Mouse (Mus musculus): ENCODE data around the gene Arhgap44. TPM values are rescaled to one million over a fixed set of nuclear protein-coding genes. Genes with fewer than 3 reads are reported as not detected.

The Arhgap44 gene
- polyA plus RNA-seq, 1 experiment from 2014 or later, result 5.6 TPM

DNA sequence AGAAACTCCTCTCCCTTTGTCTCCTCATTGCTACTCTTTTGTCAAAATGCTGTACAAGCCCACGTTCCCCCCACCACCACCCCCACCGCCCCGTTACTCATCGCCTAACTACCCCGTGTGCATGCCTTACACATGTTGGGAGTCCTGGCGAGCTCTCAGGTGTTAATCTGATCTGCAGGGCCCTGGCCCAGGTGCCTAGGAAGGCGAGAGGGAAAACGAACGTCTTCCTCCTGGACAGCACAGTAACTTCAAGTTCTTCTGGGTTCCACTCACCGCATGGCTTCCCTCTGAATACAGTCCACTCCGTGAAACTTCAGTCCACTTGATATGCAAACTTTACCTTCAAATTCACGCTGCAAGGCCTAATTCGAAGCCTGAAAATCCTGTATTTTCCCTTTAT lies 97.6 kb downstream of the Arhgap44 start:
- Histone ChIP-seq H3K4me3 (replicated peaks) (no peak overlapping the region), H3K36me3 (replicated peaks) (no peaks in the 10 kb centered on the region), H3K27ac (no peak overlapping the region), H3K4me2 (no peak overlapping the region), H3K9me3 (no peaks in the 10 kb centered on the region), H3K9ac (no peak overlapping the region), H3K27me3 (no peaks in the 10 kb centered on the region), H3K4me1 (no peaks in the 10 kb centered on the region)
- 90% methylated on average over 13 of the region's 13 CpGs for WGBS
- ATAC-seq (ENCODE audit: low FRiP score), result no peak

DNA sequence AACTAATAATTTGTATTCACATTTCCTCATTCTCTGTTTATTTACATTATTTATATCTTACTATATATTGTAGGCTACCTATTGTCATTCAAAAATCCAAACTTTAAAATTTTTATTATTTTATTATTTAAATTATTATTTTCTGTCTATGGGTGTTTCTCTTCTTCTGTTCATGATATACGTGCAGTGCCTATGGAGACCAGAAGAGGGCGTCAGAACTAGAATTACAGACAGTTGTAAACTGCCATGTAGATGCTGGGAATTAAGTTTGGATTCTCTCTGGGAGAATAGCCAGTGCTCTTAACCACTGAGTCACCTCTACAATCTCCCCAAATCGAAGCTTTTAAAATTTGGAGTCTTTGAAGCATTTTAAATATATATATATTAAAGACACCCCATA lies 101.3 kb downstream of the Arhgap44 start:
- Histone ChIP-seq H3K27me3 (no peaks in the 10 kb centered on the region), H3K9ac (no peak overlapping the region), H3K4me2 (no peak overlapping the region), H3K4me1 (peaks cover 8% of the 10 kb centered on the region), H3K27ac (no peak overlapping the region), H3K4me3 (replicated peaks) (no peak overlapping the region), H3K9me3 (no peaks in the 10 kb centered on the region), H3K36me3 (replicated peaks) (no peaks in the 10 kb centered on the region)
- WGBS, result 58% methylated on average over 3 of the region's 3 CpGs
- no peak for ATAC-seq (ENCODE audit: low FRiP score)

DNA sequence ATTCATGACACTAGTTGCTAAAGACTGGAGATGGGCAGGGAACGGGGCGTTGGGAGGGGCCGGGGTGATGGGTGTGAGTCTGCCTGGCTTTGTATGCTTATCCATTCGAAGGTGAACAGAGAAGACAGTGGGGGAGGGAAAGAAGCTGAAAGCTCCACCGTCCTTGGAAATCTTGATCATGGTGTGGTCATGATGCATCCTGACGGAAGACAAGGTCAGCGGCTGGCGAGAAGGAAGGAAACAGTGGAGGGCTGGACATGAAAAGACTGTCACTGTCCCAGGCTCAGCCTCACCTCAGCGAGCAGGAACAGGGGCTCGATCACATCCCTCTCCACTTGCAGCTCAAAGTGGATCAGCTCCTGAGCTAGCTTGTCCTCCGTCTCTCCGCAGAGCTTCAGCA lies 103.2 kb downstream of the Arhgap44 start:
- Histone ChIP-seq H3K27ac (no peak overlapping the region), H3K9me3 (no peaks in the 10 kb centered on the region), H3K4me2 (no peak overlapping the region), H3K36me3 (replicated peaks) (no peaks in the 10 kb centered on the region), H3K27me3 (no peaks in the 10 kb centered on the region), H3K4me3 (replicated peaks) (no peak overlapping the region), H3K4me1 (peaks cover 8% of the 10 kb centered on the region), H3K9ac (no peak overlapping the region)
- WGBS, result 87% methylated on average over 12 of the region's 12 CpGs
- no peak for ATAC-seq (ENCODE audit: low FRiP score)

DNA sequence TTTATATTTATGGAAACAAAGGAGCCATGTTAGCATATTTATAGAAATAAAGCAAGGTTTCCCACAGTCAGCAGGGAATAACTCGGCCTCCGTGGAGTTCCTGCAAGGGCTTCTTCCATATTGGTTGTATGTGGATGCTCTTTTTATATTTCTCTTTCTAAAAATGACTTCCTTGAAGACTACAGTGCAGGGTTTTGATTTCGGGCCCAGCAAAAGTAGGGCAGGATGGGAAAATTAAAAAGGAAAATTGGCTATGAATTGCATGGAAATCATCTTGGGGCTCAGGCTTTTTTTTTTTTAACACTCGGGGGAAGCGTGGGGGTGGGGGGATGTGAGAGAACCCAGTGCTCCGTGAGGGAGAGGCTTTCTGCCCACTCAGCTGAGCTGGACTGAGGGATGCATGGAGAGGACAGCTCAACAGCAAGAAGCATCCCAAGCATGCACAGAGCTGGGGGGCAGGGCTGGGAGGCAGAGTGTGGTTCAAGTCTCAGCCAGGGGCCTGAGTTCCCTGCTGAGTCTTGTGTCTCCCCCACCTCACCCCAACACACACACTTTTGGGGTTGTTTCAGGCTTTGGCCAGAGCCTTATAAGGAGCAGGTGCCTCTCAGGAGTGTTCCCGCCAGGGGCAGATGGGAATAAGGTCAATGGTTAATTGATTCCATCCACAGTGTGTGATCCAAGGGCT lies 104.4 kb downstream of the Arhgap44 start:
- Histone ChIP-seq H3K27me3 (no peaks in the 10 kb centered on the region), H3K9me3 (no peaks in the 10 kb centered on the region), H3K4me1 (peaks cover 8% of the 10 kb centered on the region), H3K9ac (no peak overlapping the region), H3K4me2 (no peak overlapping the region), H3K36me3 (replicated peaks) (no peaks in the 10 kb centered on the region), H3K27ac (no peak overlapping the region), H3K4me3 (replicated peaks) (no peak overlapping the region)
- WGBS, result 76% methylated on average over 7 of the region's 7 CpGs
- no peak for ATAC-seq (ENCODE audit: low FRiP score)

DNA sequence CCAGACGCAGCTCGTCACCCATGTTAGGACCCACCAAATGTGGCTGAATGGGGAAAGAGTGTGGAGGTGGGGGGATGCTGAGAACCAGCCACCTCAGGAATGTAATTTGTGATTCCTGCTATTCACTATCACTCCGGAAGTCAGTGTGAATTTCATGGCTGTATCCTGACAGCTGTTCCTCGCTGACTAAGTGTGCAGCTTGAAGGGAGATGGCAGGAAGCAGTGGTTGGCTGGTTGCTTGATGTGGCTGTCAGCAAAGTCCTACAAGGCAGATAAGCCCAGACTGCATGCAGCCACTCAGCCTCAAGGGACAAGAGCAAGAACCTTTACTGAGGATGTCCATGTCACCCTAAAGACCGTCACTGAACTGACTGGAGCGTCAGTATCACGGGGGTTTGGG lies 107.2 kb downstream of the Arhgap44 start:
- Histone ChIP-seq H3K27ac (no peak overlapping the region), H3K36me3 (replicated peaks) (no peaks in the 10 kb centered on the region), H3K27me3 (no peaks in the 10 kb centered on the region), H3K4me1 (peaks cover 8% of the 10 kb centered on the region), H3K4me3 (replicated peaks) (no peak overlapping the region), H3K9ac (no peak overlapping the region), H3K4me2 (no peak overlapping the region), H3K9me3 (no peaks in the 10 kb centered on the region)
- WGBS, result 89% methylated on average over 7 of the region's 7 CpGs
- no peak for ATAC-seq (ENCODE audit: low FRiP score)

DNA sequence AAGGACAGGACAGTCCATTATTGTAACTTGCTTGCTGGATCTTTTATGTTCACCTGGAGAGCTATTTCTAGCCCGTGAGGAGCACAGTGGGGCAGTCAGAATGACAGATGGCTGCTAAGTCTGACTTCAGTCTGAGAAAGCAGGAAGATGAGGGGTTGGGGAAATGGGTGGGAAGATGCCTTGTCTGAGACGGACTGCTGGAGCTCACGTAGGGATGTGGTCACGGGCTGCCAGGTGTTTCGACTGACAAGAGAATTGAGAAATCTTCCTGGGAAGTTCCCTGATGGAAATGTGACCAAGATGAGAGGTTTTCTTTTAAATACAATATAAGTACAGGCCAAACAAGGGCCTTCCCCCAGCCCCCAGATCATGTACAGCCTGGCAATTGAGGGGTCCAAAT lies 108.5 kb downstream of the Arhgap44 start:
- Histone ChIP-seq H3K36me3 (replicated peaks) (no peaks in the 10 kb centered on the region), H3K4me3 (replicated peaks) (no peak overlapping the region), H3K9ac (no peak overlapping the region), H3K4me1 (peaks cover 8% of the 10 kb centered on the region), H3K27ac (no peak overlapping the region), H3K9me3 (no peaks in the 10 kb centered on the region), H3K4me2 (no peak overlapping the region), H3K27me3 (no peaks in the 10 kb centered on the region)
- whole genome bisulfite sequencing, result 80% methylated on average over 5 of the region's 5 CpGs
- no peak for ATAC-seq (ENCODE audit: low FRiP score)

DNA sequence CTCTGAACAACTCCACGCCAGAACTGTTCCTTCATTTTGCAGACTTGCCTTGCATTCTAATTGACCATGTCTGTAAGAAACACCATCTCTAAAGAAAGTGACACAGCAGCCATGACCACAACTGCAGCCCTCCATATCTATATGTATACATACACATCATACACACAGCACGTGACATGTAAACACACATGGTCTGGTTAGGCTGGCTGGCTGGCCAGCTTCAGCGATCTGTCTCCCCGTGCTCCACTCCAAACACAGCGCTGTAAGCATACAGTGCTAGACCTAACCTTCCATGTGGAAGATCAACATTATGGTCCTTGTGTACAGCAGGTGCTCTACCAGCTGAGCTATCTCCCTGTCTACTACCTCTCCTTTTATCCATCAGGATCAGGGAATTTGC lies 111.9 kb downstream of the Arhgap44 start:
- whole genome bisulfite sequencing, result 94% methylated on average over 5 of the region's 5 CpGs
- Histone ChIP-seq H3K27ac (no peak overlapping the region), H3K36me3 (replicated peaks) (no peaks in the 10 kb centered on the region), H3K9me3 (no peaks in the 10 kb centered on the region), H3K4me2 (no peak overlapping the region), H3K4me3 (replicated peaks) (no peak overlapping the region), H3K27me3 (no peaks in the 10 kb centered on the region), H3K4me1 (no peaks in the 10 kb centered on the region), H3K9ac (no peak overlapping the region)
- ATAC-seq (ENCODE audit: low FRiP score), result no peak

DNA sequence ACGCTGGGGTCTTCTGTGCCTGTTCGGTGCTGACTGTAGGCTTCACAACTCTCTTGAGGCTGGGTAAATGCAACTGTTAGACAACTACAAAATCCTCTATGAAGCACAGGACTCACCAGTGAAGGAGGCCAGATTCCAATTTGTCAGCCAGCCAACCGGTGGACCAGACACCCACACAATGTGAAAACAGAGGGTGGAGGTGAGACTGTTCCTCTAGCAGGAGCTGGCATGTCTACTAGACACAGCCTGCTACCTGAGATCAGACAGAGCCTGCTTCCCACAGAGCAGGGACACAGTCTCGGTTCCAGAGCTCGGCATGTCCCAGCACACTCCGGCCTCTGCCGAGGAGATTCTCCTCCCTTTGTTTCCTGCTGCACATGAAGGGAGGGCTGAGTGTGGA lies 113.7 kb downstream of the Arhgap44 start:
- Histone ChIP-seq H3K27me3 (no peaks in the 10 kb centered on the region), H3K9ac (no peak overlapping the region), H3K4me1 (no peaks in the 10 kb centered on the region), H3K4me3 (replicated peaks) (no peak overlapping the region), H3K4me2 (no peak overlapping the region), H3K9me3 (no peaks in the 10 kb centered on the region), H3K36me3 (replicated peaks) (no peaks in the 10 kb centered on the region), H3K27ac (no peak overlapping the region)
- ATAC-seq (ENCODE audit: low FRiP score), result no peak
- 84% methylated on average over 7 of the region's 7 CpGs for WGBS

DNA sequence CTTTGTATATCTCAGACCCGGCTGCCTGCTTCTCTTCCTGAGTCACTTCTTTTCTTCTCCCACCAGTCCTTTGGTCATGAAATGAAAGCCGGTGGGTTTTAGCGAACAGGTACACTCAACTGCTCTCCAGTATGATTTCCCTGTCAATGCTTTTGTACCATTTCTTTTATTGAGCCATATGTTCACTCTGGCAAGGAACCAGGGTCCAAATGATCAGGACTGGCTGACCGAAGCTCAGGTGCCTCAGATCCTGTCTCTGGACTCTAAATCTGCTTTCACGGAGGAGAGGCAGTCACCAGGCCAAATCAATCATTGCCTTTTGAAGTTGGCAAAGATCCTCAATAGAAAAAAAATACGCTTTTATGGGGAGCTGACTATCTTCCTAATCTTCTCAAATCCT lies 122.2 kb downstream of the Arhgap44 start:
- Histone ChIP-seq H3K27me3 (no peaks in the 10 kb centered on the region), H3K36me3 (replicated peaks) (no peaks in the 10 kb centered on the region), H3K4me1 (peaks cover 18% of the 10 kb centered on the region), H3K4me3 (replicated peaks) (no peak overlapping the region), H3K9ac (no peak overlapping the region), H3K9me3 (no peaks in the 10 kb centered on the region), H3K27ac (no peak overlapping the region), H3K4me2 (no peak overlapping the region)
- 75% methylated on average over 6 of the region's 6 CpGs for WGBS
- ATAC-seq (ENCODE audit: low FRiP score), result no peak

DNA sequence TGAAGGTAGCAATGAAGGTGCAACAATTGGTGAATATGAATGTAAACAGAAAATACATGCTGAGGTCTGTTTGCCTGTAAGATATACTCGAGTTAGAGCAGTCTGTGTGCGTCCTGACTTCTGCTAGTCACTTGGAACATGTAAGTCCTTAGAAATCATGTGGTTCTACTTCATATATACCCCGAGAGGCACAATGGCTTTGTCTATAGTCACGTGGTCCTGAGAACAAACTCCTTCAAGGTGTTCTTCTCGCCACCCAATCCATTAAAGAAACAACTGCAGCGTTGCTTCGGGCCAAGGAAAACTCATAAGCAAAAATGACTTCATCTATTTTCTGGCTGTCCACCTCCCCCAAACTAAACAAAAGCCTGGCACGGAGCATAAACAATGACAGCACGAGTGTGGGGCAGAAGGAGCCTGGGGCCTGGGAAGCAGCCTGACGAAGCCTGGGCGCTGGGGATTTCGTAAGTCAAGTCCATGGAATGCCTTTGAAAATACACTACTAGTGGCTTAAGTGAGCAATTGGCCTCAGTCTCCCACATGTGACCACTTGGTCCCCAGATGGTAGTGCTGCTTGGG lies 123.2 kb downstream of the Arhgap44 start:
- Histone ChIP-seq H3K4me2 (no peak overlapping the region), H3K4me1 (peaks cover 18% of the 10 kb centered on the region), H3K9ac (no peak overlapping the region), H3K27me3 (no peaks in the 10 kb centered on the region), H3K9me3 (no peaks in the 10 kb centered on the region), H3K27ac (no peak overlapping the region), H3K4me3 (replicated peaks) (no peak overlapping the region), H3K36me3 (replicated peaks) (no peaks in the 10 kb centered on the region)
- 54% methylated on average over 12 of the region's 12 CpGs for WGBS
- no peak for ATAC-seq (ENCODE audit: low FRiP score)

DNA sequence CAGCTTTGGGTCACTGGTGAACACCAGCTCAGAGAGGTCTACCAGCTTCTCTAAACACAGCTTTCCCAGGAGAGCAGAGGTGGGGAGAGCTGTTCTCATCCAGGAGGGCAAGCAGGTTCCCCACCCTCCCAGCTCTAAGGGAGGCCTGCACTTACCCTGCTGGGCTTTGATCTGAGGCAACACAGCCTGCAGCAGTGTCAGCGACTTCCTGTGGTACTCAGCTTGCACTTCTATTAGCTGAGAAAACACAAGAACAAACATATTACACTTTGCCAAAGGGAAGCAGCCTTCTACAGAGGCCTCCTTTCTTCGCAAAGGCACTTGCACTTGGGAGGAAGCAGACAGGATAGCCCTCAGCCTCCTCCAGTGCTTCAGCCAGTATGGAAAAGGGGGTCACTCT lies 123.8 kb downstream of the Arhgap44 start:
- Histone ChIP-seq H3K4me1 (peaks cover 18% of the 10 kb centered on the region), H3K27ac (no peak overlapping the region), H3K4me2 (no peak overlapping the region), H3K9ac (no peak overlapping the region), H3K4me3 (replicated peaks) (no peak overlapping the region), H3K27me3 (no peaks in the 10 kb centered on the region), H3K36me3 (replicated peaks) (no peaks in the 10 kb centered on the region), H3K9me3 (no peaks in the 10 kb centered on the region)
- WGBS, result 66% methylated on average over 2 of the region's 2 CpGs
- ATAC-seq (ENCODE audit: low FRiP score), result no peak

DNA sequence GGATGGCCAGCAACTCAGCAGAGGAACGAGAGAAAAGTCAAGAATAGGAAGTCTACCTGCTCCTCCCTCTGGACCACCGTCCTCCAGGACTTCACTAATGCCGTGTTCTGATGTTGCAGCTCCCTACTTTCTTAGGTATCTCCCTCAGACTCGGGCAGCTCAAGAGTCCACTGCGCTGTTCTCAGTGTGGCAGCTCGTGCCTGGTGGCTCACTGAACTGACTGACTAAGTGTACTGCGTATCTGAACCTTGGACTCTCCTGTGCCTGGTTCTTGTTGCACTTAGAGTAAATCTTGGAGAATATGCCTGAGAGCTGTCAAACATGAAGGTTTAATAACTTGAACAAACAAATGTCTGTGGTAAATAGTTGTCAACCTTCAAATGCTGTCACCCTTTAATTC lies 130.5 kb downstream of the Arhgap44 start:
- H3K4me3 ChIP-seq (replicated peaks), result no peak overlapping the region

DNA sequence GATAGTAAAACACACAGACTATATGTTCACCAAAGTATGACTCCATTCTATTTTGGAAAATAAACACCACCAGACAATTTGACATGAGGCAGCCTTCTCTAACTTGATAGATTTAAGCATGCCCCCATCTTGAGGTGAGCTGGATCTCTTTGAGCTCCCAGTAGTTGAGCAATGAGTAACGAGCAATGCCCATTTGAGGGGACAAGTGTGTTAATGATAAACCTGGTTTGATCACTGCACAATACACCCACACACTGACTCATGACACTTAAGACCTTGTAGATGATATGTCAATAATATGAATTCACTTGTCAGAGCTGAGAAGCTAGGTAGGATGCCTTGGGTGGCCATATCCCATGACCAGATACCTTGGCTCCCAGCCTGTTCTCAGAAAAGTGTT lies 132.6 kb downstream of the Arhgap44 start:
- no peaks in the 10 kb centered on the region for H3K36me3 ChIP-seq (replicated peaks)
- no peaks in the 10 kb centered on the region for H3K9me3 ChIP-seq
- H3K27me3 ChIP-seq, result no peaks in the 10 kb centered on the region
- WGBS, result 90% methylated on average over 1 of the region's 1 CpGs
- no peak overlapping the region for H3K4me2 ChIP-seq
- H3K4me1 ChIP-seq, result no peaks in the 10 kb centered on the region
- no peak overlapping the region for H3K4me3 ChIP-seq (replicated peaks)
- no peak overlapping the region for H3K27ac ChIP-seq
- no peak for ATAC-seq (ENCODE audit: low FRiP score)
- H3K9ac ChIP-seq, result no peak overlapping the region

More for the DNA sequence above, 130.5 kb downstream of the Arhgap44 start:
- H3K9ac ChIP-seq, result no peak overlapping the region
- H3K36me3 ChIP-seq (replicated peaks), result no peaks in the 10 kb centered on the region
- no peaks in the 10 kb centered on the region for H3K27me3 ChIP-seq
- no peak for ATAC-seq (ENCODE audit: low FRiP score)
- 93% methylated on average over 7 of the region's 7 CpGs for WGBS
- no peaks in the 10 kb centered on the region for H3K9me3 ChIP-seq
- no peak overlapping the region for H3K27ac ChIP-seq
- H3K4me2 ChIP-seq, result no peak overlapping the region
- no peaks in the 10 kb centered on the region for H3K4me1 ChIP-seq

Measured in forebrain, embryonic 12.5 days (tissue).